Mouse (Mus musculus): ENCODE results near the gene Cfap97d1. TPM values are rescaled to one million over a fixed set of nuclear protein-coding genes. Genes with fewer than 3 reads are reported as not detected.
"Not testable (repeated sequence)": the region's sequence is repeated elsewhere in the genome, so short reads cannot be mapped to it uniquely, and the experiment has no call there.

The Cfap97d1 gene
- polyA plus RNA-seq, 1 experiment from 2014 or later: not detected

GRCm38 (mm10) chr11:101974923-101975322 is 9.2 kb upstream of the Cfap97d1 start:
- peaks cover 3% of the 10 kb centered on the region; the same call in 1 of the 2 replicates for H3K4me1 ChIP-seq
- WGBS: 54% methylated on average over 9 of the region's 9 CpGs
- H3K4me3 ChIP-seq: no peak overlapping the region
- H3K9me3 ChIP-seq: no peaks in the 10 kb centered on the region
- no peak overlapping the region for H3K4me2 ChIP-seq (replicated peaks)
- no peaks in the 10 kb centered on the region for H3K27me3 ChIP-seq (replicated peaks)
- H3K36me3 ChIP-seq: no peaks in the 10 kb centered on the region
- H3K27ac ChIP-seq: no peak overlapping the region
- no peak for ATAC-seq (ENCODE audit: low FRiP score, low read depth)
- H3K9ac ChIP-seq: no peak overlapping the region

DNA sequence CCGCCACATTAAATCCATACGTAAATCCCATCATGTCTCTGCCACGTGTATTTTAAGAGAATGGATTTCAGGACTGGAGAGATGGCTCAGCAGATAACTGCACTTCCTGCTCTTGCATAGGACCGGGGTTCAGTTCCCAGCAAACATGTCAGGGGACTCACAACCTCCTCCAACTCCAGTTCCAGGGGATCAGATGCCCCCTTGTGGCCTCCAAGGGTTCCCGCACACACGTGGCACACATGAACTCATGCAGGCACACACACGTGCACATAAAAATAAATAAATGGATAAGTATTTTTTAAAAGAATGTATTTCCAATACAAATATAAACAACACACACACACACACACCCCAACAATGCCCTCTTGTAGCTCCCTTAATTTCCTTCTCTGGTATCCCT is 7.1 kb upstream of the Cfap97d1 start:
- no peak for ATAC-seq (ENCODE audit: low FRiP score, low read depth)
- whole genome bisulfite sequencing: 96% methylated on average over 7 of the region's 7 CpGs
- H3K4me3 ChIP-seq: no peak overlapping the region
- no peak overlapping the region for H3K9ac ChIP-seq
- no peak overlapping the region for H3K27ac ChIP-seq
- H3K4me1 ChIP-seq: peaks cover 3% of the 10 kb centered on the region; the same call in 1 of the 2 replicates
- no peaks in the 10 kb centered on the region for H3K36me3 ChIP-seq
- H3K4me2 ChIP-seq (replicated peaks): no peak overlapping the region
- H3K9me3 ChIP-seq: no peaks in the 10 kb centered on the region
- H3K27me3 ChIP-seq (replicated peaks): no peaks in the 10 kb centered on the region

GRCm38 (mm10) chr11:101979140-101979539 is 4.9 kb upstream of the Cfap97d1 start:
- Histone ChIP-seq H3K9ac (no peak overlapping the region), H3K4me3 (no peak overlapping the region), H3K36me3 (no peaks in the 10 kb centered on the region), H3K27me3 (replicated peaks) (no peaks in the 10 kb centered on the region), H3K4me1 (peaks cover 6% of the 10 kb centered on the region), H3K4me2 (replicated peaks) (no peak overlapping the region), H3K27ac (no peak overlapping the region), H3K9me3 (no peaks in the 10 kb centered on the region)
- WGBS: 88% methylated on average over 5 of the region's 5 CpGs
- no peak for ATAC-seq (ENCODE audit: low FRiP score, low read depth)

DNA sequence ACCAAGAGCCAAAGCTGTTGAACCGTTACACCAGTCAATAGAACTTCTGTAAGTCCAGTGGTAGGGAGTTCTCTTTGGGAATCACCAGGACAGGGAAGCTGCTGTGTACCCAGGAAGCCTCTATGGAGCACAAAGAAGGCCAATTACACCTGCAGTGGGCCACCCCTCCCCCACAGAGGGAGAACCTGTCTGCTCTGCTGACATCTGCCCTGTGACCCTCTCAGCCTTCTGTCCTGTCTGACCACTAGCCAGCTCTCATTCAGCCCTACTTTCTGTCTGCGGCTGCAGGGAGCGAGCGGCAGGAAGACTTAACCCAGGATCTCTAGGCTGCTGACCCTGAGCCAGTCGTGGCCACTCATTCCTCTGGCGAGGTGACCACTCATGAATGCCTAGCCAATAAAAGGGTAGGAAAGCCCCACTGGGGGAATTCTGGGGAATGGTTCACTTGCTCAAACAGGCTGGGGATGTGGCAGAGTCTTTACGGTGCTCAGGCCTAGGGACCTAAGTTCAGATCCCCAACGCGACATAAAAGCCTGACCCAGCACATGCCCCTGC is 3.4 kb upstream of the Cfap97d1 start:
- Histone ChIP-seq H3K4me3 (no peak overlapping the region), H3K27ac (no peak overlapping the region), H3K9ac (no peak overlapping the region), H3K4me1 (peaks cover 16% of the 10 kb centered on the region), H3K36me3 (no peaks in the 10 kb centered on the region), H3K9me3 (no peaks in the 10 kb centered on the region), H3K4me2 (replicated peaks) (no peak overlapping the region), H3K27me3 (replicated peaks) (no peaks in the 10 kb centered on the region)
- 76% methylated on average over 9 of the region's 9 CpGs for WGBS
- no peak for ATAC-seq (ENCODE audit: low FRiP score, low read depth)

- no peaks in the 10 kb centered on the region for H3K36me3 ChIP-seq
Measured at GRCm38 (mm10) chr11:101981850-101982249, 2.2 kb upstream of the Cfap97d1 start.

DNA sequence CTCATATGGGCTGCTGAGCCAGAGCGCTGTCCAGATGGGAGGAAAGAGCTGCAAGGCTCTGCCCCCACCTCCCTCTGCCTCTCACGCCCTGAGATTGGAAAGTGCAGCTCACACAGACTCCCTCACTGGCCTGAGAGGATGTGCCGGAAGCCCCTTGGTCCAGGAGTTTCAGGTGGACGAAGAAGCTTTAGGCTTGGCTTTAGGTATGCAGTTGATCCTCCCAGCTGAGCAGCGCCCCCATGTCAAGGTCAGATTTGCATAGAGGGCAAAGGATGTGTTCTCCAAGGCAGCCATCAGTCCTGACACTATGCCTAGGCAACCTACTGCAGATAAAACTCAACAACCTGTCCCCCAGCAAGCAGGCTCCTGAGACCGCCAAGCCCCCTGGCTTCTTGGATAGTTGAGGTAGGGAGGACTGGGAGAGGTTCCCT is 1.1 kb upstream of the Cfap97d1 start:
- no peaks in the 10 kb centered on the region for H3K36me3 ChIP-seq
- no peak overlapping the region for H3K4me3 ChIP-seq
- H3K27ac ChIP-seq: no peak overlapping the region
- peak overlapping the region; percentile 3; the same call in 1 of the 2 replicates for H3K9ac ChIP-seq
- peak overlapping the region; percentile 99 for H3K4me2 ChIP-seq (replicated peaks)
- peaks cover 14% of the 10 kb centered on the region for H3K4me1 ChIP-seq
- no peaks in the 10 kb centered on the region for H3K9me3 ChIP-seq
- H3K27me3 ChIP-seq (replicated peaks): no peaks in the 10 kb centered on the region
- WGBS: 70% methylated on average over 6 of the region's 6 CpGs
- no peak for ATAC-seq (ENCODE audit: low FRiP score, low read depth)

More at GRCm38 (mm10) chr11:101981850-101982249, 2.2 kb upstream of the Cfap97d1 start:
- Histone ChIP-seq H3K27me3 (replicated peaks) (no peaks in the 10 kb centered on the region), H3K4me2 (replicated peaks) (no peak overlapping the region), H3K4me1 (peaks cover 16% of the 10 kb centered on the region), H3K27ac (no peak overlapping the region), H3K9me3 (no peaks in the 10 kb centered on the region), H3K9ac (no peak overlapping the region), H3K4me3 (no peak overlapping the region)
- ATAC-seq (ENCODE audit: low FRiP score, low read depth): no peak
- WGBS: 82% methylated on average over 12 of the region's 12 CpGs

DNA sequence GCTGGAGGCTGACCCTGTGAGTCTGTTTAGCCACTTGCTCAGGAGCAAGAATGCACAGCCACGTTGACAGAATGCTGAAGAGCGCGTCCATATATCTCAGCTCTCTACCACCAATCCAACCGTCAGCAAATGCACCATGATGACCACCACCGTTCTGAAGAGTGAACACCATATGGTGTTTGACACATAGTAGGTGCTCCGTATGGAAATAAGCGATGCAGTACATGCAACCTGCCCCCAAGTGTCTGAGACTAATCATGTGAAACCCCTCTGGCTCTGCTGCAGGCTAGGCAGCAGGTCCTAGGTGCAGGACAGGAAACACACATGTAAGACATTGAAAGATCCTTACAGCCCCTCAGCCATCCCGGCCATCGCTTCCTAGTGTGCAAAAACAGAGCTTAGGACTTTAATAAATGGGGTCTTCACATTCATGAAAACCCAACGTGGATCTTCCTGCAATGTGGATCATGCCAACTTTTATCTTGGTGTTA is 603 bp upstream of the Cfap97d1 start:
- Histone ChIP-seq H3K4me1 (peaks cover 12% of the 10 kb centered on the region), H3K36me3 (no peaks in the 10 kb centered on the region), H3K27me3 (replicated peaks) (no peaks in the 10 kb centered on the region), H3K27ac (no peak overlapping the region), H3K9me3 (no peaks in the 10 kb centered on the region), H3K4me2 (replicated peaks) (peak overlapping the region; percentile 99), H3K9ac (no peak overlapping the region), H3K4me3 (no peak overlapping the region)
- no peak for ATAC-seq (ENCODE audit: low FRiP score, low read depth)
- 77% methylated on average over 10 of the region's 10 CpGs for WGBS

- not testable (repeated sequence) for H3K9me3 ChIP-seq; H3K27ac ChIP-seq; H3K27me3 ChIP-seq (replicated peaks); H3K9ac ChIP-seq; ATAC-seq (ENCODE audit: low FRiP score, low read depth); H3K4me3 ChIP-seq; H3K4me2 ChIP-seq (replicated peaks); H3K36me3 ChIP-seq
- 65% methylated on average over 6 of the region's 6 CpGs for WGBS
- H3K4me1 ChIP-seq: peaks cover 12% of the 10 kb centered on the region
Measured at GRCm38 (mm10) chr11:101985450-101985849, 1.4 kb downstream of the Cfap97d1 start.

GRCm38 (mm10) chr11:101985990-101986389 is 1.9 kb downstream of the Cfap97d1 start:
- H3K4me2 ChIP-seq (replicated peaks): no peak overlapping the region
- 10% methylated on average over 10 of the region's 10 CpGs for WGBS
- no peaks in the 10 kb centered on the region for H3K9me3 ChIP-seq
- no peaks in the 10 kb centered on the region for H3K27me3 ChIP-seq (replicated peaks)
- H3K27ac ChIP-seq: no peak overlapping the region
- ATAC-seq (ENCODE audit: low FRiP score, low read depth): 0 out of 2 replicates have a peak, but pooled peaks have one; percentile 46
- H3K36me3 ChIP-seq: no peaks in the 10 kb centered on the region
- H3K4me3 ChIP-seq: no peak overlapping the region
- H3K4me1 ChIP-seq: peaks cover 12% of the 10 kb centered on the region
- H3K9ac ChIP-seq: no peak overlapping the region

DNA sequence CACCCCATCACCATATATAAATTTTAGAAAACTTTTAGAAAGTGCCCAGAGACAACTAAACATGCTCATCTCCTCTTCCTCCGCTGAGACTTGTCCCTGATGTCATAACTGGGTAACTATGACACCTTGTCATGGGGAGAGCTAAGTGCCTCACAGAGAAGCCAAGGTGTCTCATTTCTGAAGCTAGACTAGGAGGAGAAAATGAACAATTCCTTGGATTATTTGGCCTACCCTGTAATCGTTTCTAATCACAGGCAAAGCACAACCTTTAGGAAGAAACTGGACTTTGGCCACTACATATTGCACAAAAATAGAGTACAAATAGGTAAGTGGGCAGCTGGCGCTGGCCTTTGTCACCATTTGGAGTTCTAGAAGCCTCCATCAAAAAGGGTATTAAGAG is 2.8 kb downstream of the Cfap97d1 start, which contains the start of gene Dusp3:
Dusp3 (minus strand) TSS at position 101 of the 400 bp plus-strand sequence.
- Histone ChIP-seq H3K4me1 (peaks cover 12% of the 10 kb centered on the region), H3K36me3 (no peaks in the 10 kb centered on the region), H3K9me3 (no peaks in the 10 kb centered on the region), H3K4me2 (replicated peaks) (no peak within 1 kb of the TSS), H3K9ac (no peak within 1 kb of the TSS), H3K4me3 (no peak within 1 kb of the TSS), H3K27me3 (replicated peaks) (no peaks in the 10 kb centered on the region), H3K27ac (no peak within 1 kb of the TSS)
- WGBS: 90% methylated on average over 3 of the region's 3 CpGs
- no peak for ATAC-seq (ENCODE audit: low FRiP score, low read depth)

GRCm38 (mm10) chr11:101990244-101990643 is 6.2 kb downstream of the Cfap97d1 start:
- Histone ChIP-seq H3K27me3 (replicated peaks) (no peaks in the 10 kb centered on the region), H3K9me3 (no peaks in the 10 kb centered on the region), H3K4me2 (replicated peaks) (no peak overlapping the region), H3K4me1 (no peaks in the 10 kb centered on the region), H3K27ac (no peak overlapping the region), H3K9ac (no peak overlapping the region), H3K36me3 (no peaks in the 10 kb centered on the region), H3K4me3 (no peak overlapping the region)
- WGBS: 90% methylated on average over 3 of the region's 3 CpGs
- ATAC-seq (ENCODE audit: low FRiP score, low read depth): no peak

GRCm38 (mm10) chr11:101991813-101992212 is 7.7 kb downstream of the Cfap97d1 start:
- H3K36me3 ChIP-seq: no peaks in the 10 kb centered on the region
- WGBS: 86% methylated on average over 3 of the region's 3 CpGs
- no peaks in the 10 kb centered on the region for H3K9me3 ChIP-seq
- H3K4me2 ChIP-seq (replicated peaks): no peak overlapping the region
- H3K27ac ChIP-seq: no peak overlapping the region
- no peaks in the 10 kb centered on the region for H3K27me3 ChIP-seq (replicated peaks)
- H3K9ac ChIP-seq: no peak overlapping the region
- no peak for ATAC-seq (ENCODE audit: low FRiP score, low read depth)
- H3K4me3 ChIP-seq: no peak overlapping the region
- H3K4me1 ChIP-seq: no peaks in the 10 kb centered on the region

DNA sequence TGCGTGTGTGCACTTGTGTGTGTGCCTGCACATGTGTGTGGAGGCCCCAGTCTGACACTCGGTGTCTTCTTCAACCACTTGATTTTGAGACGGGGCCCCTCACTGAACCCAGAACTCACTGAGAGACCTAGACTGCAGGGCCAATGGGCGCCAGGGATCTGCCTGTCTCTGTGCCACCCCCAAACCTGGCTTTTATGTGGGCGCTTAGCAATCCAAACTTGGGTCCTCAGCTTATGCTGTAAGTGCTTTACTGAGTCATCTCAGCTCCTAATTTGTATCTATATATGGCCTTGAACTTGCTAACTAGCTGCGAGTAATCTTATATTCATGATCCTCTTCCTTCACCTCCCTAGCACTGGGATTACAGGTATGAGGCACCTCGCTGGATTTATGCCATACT is 8.3 kb downstream of the Cfap97d1 start:
- H3K4me1 ChIP-seq: no peaks in the 10 kb centered on the region
- H3K4me3 ChIP-seq: no peak overlapping the region
- H3K4me2 ChIP-seq (replicated peaks): no peak overlapping the region
- no peaks in the 10 kb centered on the region for H3K36me3 ChIP-seq
- WGBS: 89% methylated on average over 7 of the region's 7 CpGs
- no peak overlapping the region for H3K9ac ChIP-seq
- no peaks in the 10 kb centered on the region for H3K27me3 ChIP-seq (replicated peaks)
- no peak for ATAC-seq (ENCODE audit: low FRiP score, low read depth)
- no peak overlapping the region for H3K27ac ChIP-seq
- H3K9me3 ChIP-seq: no peaks in the 10 kb centered on the region
